Mouse (Mus musculus) embryonic facial prominence, embryonic 10.5 days (tissue): ENCODE measurements around the gene Filip1. TPM values are rescaled to one million over a fixed set of nuclear protein-coding genes. Genes with fewer than 3 reads are reported as not detected.

Source experiments
- DNase-seq: peaks from one replicate; pipeline ENCODE4 v3.0.0-alpha.2; 2017; ENCODE audit warnings: low spot score
- H3K27ac ChIP-seq: fragments of 300-500 bp; sonication (generic); replicated peaks from 2 replicates; pipeline ENCODE4 v1.5.1; 2016; ENCODE audit warnings: mild to moderate bottlenecking
- H3K27me3 ChIP-seq: fragments of 300-500 bp; sonication (generic); replicated peaks from 2 replicates; pipeline ENCODE4 v1.6.1; 2016; ENCODE audit warnings: low read depth, mild to moderate bottlenecking; ENCODE audit not compliant: poor library complexity, severe bottlenecking
- H3K36me3 ChIP-seq: fragments of 300-500 bp; sonication (generic); replicated peaks from 2 replicates; pipeline ENCODE4 v1.6.1; 2016; ENCODE audit warnings: mild to moderate bottlenecking, moderate library complexity
- H3K4me1 ChIP-seq: fragments of 300-500 bp; sonication (generic); 2 replicates; pipeline ENCODE4 v1.6.1; 2016
- H3K4me3 ChIP-seq: fragments of 300-500 bp; sonication (generic); 2 replicates; pipeline ENCODE4 v1.5.1; 2016; ENCODE audit warnings: mild to moderate bottlenecking, moderate library complexity
- H3K9me3 ChIP-seq: fragments of 300-500 bp; sonication (generic); 2 replicates; pipeline ENCODE4 v1.6.1; 2016; ENCODE audit warnings: mild to moderate bottlenecking
- WGBS: fragments of 180-500 bp; shearing (Covaris S2); methylation state at CpG from one replicate; pipeline ENCODE4 v1.1.7; 2016; 5-methylcytosine and 5-hydroxymethylcytosine counted together
- polyA plus RNA-seq: library from polyadenylated mRNA; unstranded; fragments of >200 nt; fragmentation: Nextera tagmentation; extraction: Ambion mirVana; gene quantifications from 2 replicates; pipeline ENCODE4 v1.2.1, GENCODE M21; 2016

Filip1 gene
- polyA plus RNA-seq, 1 experiment from 2014 or later, result 2.9 TPM

- 81% methylated on average over 3 of the region's 3 CpGs for WGBS
Observed at GRCm38 (mm10) chr9:79958395-79958794, 54.3 kb downstream of the Filip1 start.

GRCm38 (mm10) chr9:79954944-79955343, 57.7 kb downstream of the Filip1 start:
- Histone ChIP-seq H3K27me3 (no peaks in the 10 kb centered on the region), H3K27ac (no peak overlapping the region), H3K4me3 (no peak overlapping the region), H3K9me3 (no peaks in the 10 kb centered on the region), H3K4me1 (peaks cover 5% of the 10 kb centered on the region), H3K36me3 (no peaks in the 10 kb centered on the region)
- WGBS, result 91% methylated on average over 5 of the region's 5 CpGs
- no peak for DNase-seq

More at GRCm38 (mm10) chr9:79958395-79958794, 54.3 kb downstream of the Filip1 start:
- H3K27me3 ChIP-seq, result no peaks in the 10 kb centered on the region
- no peak for DNase-seq
- H3K36me3 ChIP-seq, result no peaks in the 10 kb centered on the region
- no peaks in the 10 kb centered on the region for H3K9me3 ChIP-seq
- H3K4me1 ChIP-seq, result peaks cover 6% of the 10 kb centered on the region
- no peak overlapping the region for H3K27ac ChIP-seq
- H3K4me3 ChIP-seq, result no peak overlapping the region

- Histone ChIP-seq H3K4me1 (peaks cover 5% of the 10 kb centered on the region), H3K4me3 (no peak overlapping the region), H3K36me3 (no peaks in the 10 kb centered on the region), H3K27me3 (no peaks in the 10 kb centered on the region), H3K9me3 (no peaks in the 10 kb centered on the region), H3K27ac (no peak overlapping the region)
- no peak for DNase-seq
- WGBS, result 68% methylated on average over 8 of the region's 8 CpGs
Observed at GRCm38 (mm10) chr9:79951984-79952383, 60.7 kb downstream of the Filip1 start.

GRCm38 (mm10) chr9:79951339-79951738, 61.3 kb downstream of the Filip1 start:
- Histone ChIP-seq H3K4me3 (no peak overlapping the region), H3K4me1 (peaks cover 5% of the 10 kb centered on the region), H3K27me3 (no peaks in the 10 kb centered on the region), H3K27ac (no peak overlapping the region), H3K9me3 (no peaks in the 10 kb centered on the region), H3K36me3 (no peaks in the 10 kb centered on the region)
- no peak for DNase-seq
- WGBS, result 92% methylated on average over 5 of the region's 5 CpGs

- no peaks in the 10 kb centered on the region for H3K36me3 ChIP-seq
- no peak overlapping the region for H3K27ac ChIP-seq
- H3K4me1 ChIP-seq, result peaks cover 5% of the 10 kb centered on the region
- no peak overlapping the region for H3K4me3 ChIP-seq
- WGBS, result 92% methylated on average over 5 of the region's 5 CpGs
- H3K27me3 ChIP-seq, result no peaks in the 10 kb centered on the region
- H3K9me3 ChIP-seq, result no peaks in the 10 kb centered on the region
- no peak for DNase-seq
Observed at GRCm38 (mm10) chr9:79950666-79951065, 62.0 kb downstream of the Filip1 start.

GRCm38 (mm10) chr9:79950038-79950437, 62.6 kb downstream of the Filip1 start:
- no peak overlapping the region for H3K27ac ChIP-seq
- no peak for DNase-seq
- peaks cover 5% of the 10 kb centered on the region for H3K4me1 ChIP-seq
- H3K36me3 ChIP-seq, result no peaks in the 10 kb centered on the region
- WGBS, result 73% methylated on average over 6 of the region's 6 CpGs
- no peak overlapping the region for H3K4me3 ChIP-seq
- no peaks in the 10 kb centered on the region for H3K27me3 ChIP-seq
- no peaks in the 10 kb centered on the region for H3K9me3 ChIP-seq

GRCm38 (mm10) chr9:79948376-79948775, 64.3 kb downstream of the Filip1 start:
- WGBS, result 82% methylated on average over 2 of the region's 2 CpGs
- DNase-seq, result no peak
- Histone ChIP-seq H3K27me3 (no peaks in the 10 kb centered on the region), H3K9me3 (no peaks in the 10 kb centered on the region), H3K4me1 (peaks cover 9% of the 10 kb centered on the region), H3K36me3 (no peaks in the 10 kb centered on the region), H3K27ac (no peak overlapping the region), H3K4me3 (no peak overlapping the region)

GRCm38 (mm10) chr9:79947973-79948372, 64.7 kb downstream of the Filip1 start:
- WGBS, result 74% methylated on average over 2 of the region's 2 CpGs
- no peak for DNase-seq
- Histone ChIP-seq H3K27me3 (no peaks in the 10 kb centered on the region), H3K4me3 (no peak overlapping the region), H3K36me3 (no peaks in the 10 kb centered on the region), H3K4me1 (peaks cover 9% of the 10 kb centered on the region), H3K9me3 (no peaks in the 10 kb centered on the region), H3K27ac (no peak overlapping the region)

- no peak overlapping the region for H3K27ac ChIP-seq
- no peaks in the 10 kb centered on the region for H3K27me3 ChIP-seq
- H3K4me3 ChIP-seq, result no peak overlapping the region
- H3K4me1 ChIP-seq, result peaks cover 9% of the 10 kb centered on the region
- 76% methylated on average over 3 of the region's 3 CpGs for WGBS
- DNase-seq, result no peak
- no peaks in the 10 kb centered on the region for H3K9me3 ChIP-seq
- no peaks in the 10 kb centered on the region for H3K36me3 ChIP-seq
Observed at GRCm38 (mm10) chr9:79947414-79947813, 65.2 kb downstream of the Filip1 start.

GRCm38 (mm10) chr9:79944872-79945271, 67.8 kb downstream of the Filip1 start:
- DNase-seq, result no peak
- H3K27me3 ChIP-seq, result no peaks in the 10 kb centered on the region
- no peak overlapping the region for H3K4me3 ChIP-seq
- 81% methylated on average over 6 of the region's 6 CpGs for WGBS
- H3K9me3 ChIP-seq, result no peaks in the 10 kb centered on the region
- no peak overlapping the region for H3K27ac ChIP-seq
- no peaks in the 10 kb centered on the region for H3K36me3 ChIP-seq
- H3K4me1 ChIP-seq, result 0 out of 2 replicates have a peak, but pooled peaks cover 4% of the 10 kb centered on the region

GRCm38 (mm10) chr9:79943986-79944385, 68.7 kb downstream of the Filip1 start:
- H3K36me3 ChIP-seq, result no peaks in the 10 kb centered on the region
- no peak overlapping the region for H3K4me3 ChIP-seq
- H3K27me3 ChIP-seq, result no peaks in the 10 kb centered on the region
- no peak overlapping the region for H3K27ac ChIP-seq
- WGBS, result 65% methylated on average over 10 of the region's 10 CpGs
- DNase-seq, result no peak
- 0 out of 2 replicates have a peak, but pooled peaks cover 4% of the 10 kb centered on the region for H3K4me1 ChIP-seq
- H3K9me3 ChIP-seq, result no peaks in the 10 kb centered on the region

GRCm38 (mm10) chr9:79938416-79939206, 74.0 kb downstream of the Filip1 start:
- Histone ChIP-seq H3K27ac (no peak overlapping the region), H3K9me3 (no peaks in the 10 kb centered on the region), H3K27me3 (no peaks in the 10 kb centered on the region), H3K36me3 (no peaks in the 10 kb centered on the region), H3K4me1 (0 out of 2 replicates have a peak, but pooled peaks cover under 1% of the 10 kb centered on the region), H3K4me3 (no peak overlapping the region)
- no peak for DNase-seq
- 80% methylated on average over 11 of the region's 11 CpGs for WGBS

GRCm38 (mm10) chr9:79937570-79937969, 75.1 kb downstream of the Filip1 start:
- Histone ChIP-seq H3K36me3 (no peaks in the 10 kb centered on the region), H3K27ac (no peak overlapping the region), H3K4me3 (no peak overlapping the region), H3K4me1 (no peaks in the 10 kb centered on the region), H3K27me3 (no peaks in the 10 kb centered on the region), H3K9me3 (no peaks in the 10 kb centered on the region)
- WGBS, result 83% methylated on average over 6 of the region's 6 CpGs
- no peak for DNase-seq
